ENCODE assay signal across 8 mouse cellular contexts in genomic region chr19:7196741-7197270, GRCm38 (mm10). TPM values are rescaled to one million over a fixed set of nuclear protein-coding genes. Genes with fewer than 3 reads are reported as not detected.
A peak's percentile ranks its signal among the peaks of the same experiment; 100 is the strongest.
DNase-seq lines count a peak whose midpoint lies in the region; ATAC-seq and TF ChIP-seq lines count a peak whose summit lies in the region.

No protein-coding gene starts in this region.

- H3K4me2 ChIP-seq in hindbrain, embryonic 15.5 days: no peak overlapping the region
- H3K4me2 ChIP-seq in liver, embryonic 11.5 days: no peak overlapping the region
- H3K4me2 ChIP-seq in neural tube, embryonic 13.5 days: no peak overlapping the region

- peak overlapping the region; percentile 46 for H3K4me3 ChIP-seq in E14TG2a.4 (replicated peaks; ENCODE audit: low read length)
- H3K4me3 ChIP-seq in hindbrain, embryonic 15.5 days: no peak overlapping the region
- no peak overlapping the region for H3K4me3 ChIP-seq in liver, embryonic 11.5 days (ENCODE audit: low read depth, low read length)
- no peak overlapping the region for H3K4me3 ChIP-seq in neural tube, embryonic 13.5 days

- no peak overlapping the region for H3K9ac ChIP-seq in hindbrain, embryonic 15.5 days
- H3K9ac ChIP-seq in liver, embryonic 11.5 days (ENCODE audit: low read depth, low read length): no peak overlapping the region
- H3K9ac ChIP-seq in neural tube, embryonic 13.5 days: no peak overlapping the region

- WGBS in hindbrain, embryonic 15.5 days: 13% methylated on average over 17 of the region's 17 CpGs
- WGBS in liver, embryonic 11.5 days: 32% methylated on average over 17 of the region's 17 CpGs
- WGBS in neural tube, embryonic 13.5 days: 13% methylated on average over 17 of the region's 17 CpGs

- 0 out of 2 replicates have a peak, but pooled peaks have one; percentile 15 for ATAC-seq in hindbrain, embryonic 15.5 days (ENCODE audit: low FRiP score, low read depth)
- peak; percentile 45; the same call in 1 of the 2 replicates for ATAC-seq in liver, embryonic 11.5 days (replicated peaks; ENCODE audit: low FRiP score)
- peak; percentile 21; the same call in 1 of the 2 replicates for ATAC-seq in neural tube, embryonic 13.5 days (ENCODE audit: low read depth)
- ATAC-seq in erythroblast, adult 5-6 weeks (replicated peaks; ENCODE audit: low FRiP score, poor library complexity, severe bottlenecking): no peak
- ATAC-seq in cerebellum, adult (ENCODE audit: insufficient number of reproducible peaks, low FRiP score, low TSS enrichment): no peak

- no peaks in the 10 kb centered on the region for H3K9me3 ChIP-seq in E14TG2a.4 (ENCODE audit: low read length)
- no peaks in the 10 kb centered on the region for H3K9me3 ChIP-seq in hindbrain, embryonic 15.5 days
- no peaks in the 10 kb centered on the region for H3K9me3 ChIP-seq in liver, embryonic 11.5 days (ENCODE audit: control insufficient read depth, low read length)
- no peaks in the 10 kb centered on the region for H3K9me3 ChIP-seq in neural tube, embryonic 13.5 days

- DNase-seq in adrenal gland, postnatal 25 days: peak; percentile 55
- peak; percentile 52 for DNase-seq in liver, embryonic 11.5 days (ENCODE audit: low spot score)
- no peak for DNase-seq in cerebellum, postnatal 4 days (ENCODE audit: low spot score in 2 of 2)

- no peak overlapping the region for H3K27ac ChIP-seq in hindbrain, embryonic 15.5 days (replicated peaks)
- H3K27ac ChIP-seq in liver, embryonic 11.5 days (ENCODE audit: low read depth, low read length): no peak overlapping the region
- no peak overlapping the region for H3K27ac ChIP-seq in neural tube, embryonic 13.5 days (replicated peaks)

- TF ChIP-seq CTCF in E14TG2a.4 (conservative IDR thresholded peaks at IDR 0.05; ENCODE audit: low read length): no peak

- peaks cover 61% of the 10 kb centered on the region for H3K4me1 ChIP-seq in E14TG2a.4 (replicated peaks; ENCODE audit: low read depth, low read length)
- peaks cover 18% of the 10 kb centered on the region; the same call in 1 of the 2 replicates for H3K4me1 ChIP-seq in hindbrain, embryonic 15.5 days (replicated peaks)
- H3K4me1 ChIP-seq in liver, embryonic 11.5 days (replicated peaks; ENCODE audit: control insufficient read depth, insufficient read depth, low read length): peaks cover 25% of the 10 kb centered on the region
- H3K4me1 ChIP-seq in neural tube, embryonic 13.5 days (replicated peaks): peaks cover 34% of the 10 kb centered on the region

- peaks cover 49% of the 10 kb centered on the region for H3K36me3 ChIP-seq in E14TG2a.4 (ENCODE audit: insufficient read depth, low read length)
- peaks cover 26% of the 10 kb centered on the region for H3K36me3 ChIP-seq in hindbrain, embryonic 15.5 days
- peaks cover 32% of the 10 kb centered on the region for H3K36me3 ChIP-seq in liver, embryonic 11.5 days (ENCODE audit: control insufficient read depth, insufficient read depth, low read length)
- H3K36me3 ChIP-seq in neural tube, embryonic 13.5 days: peaks cover 48% of the 10 kb centered on the region

- H3K27me3 ChIP-seq in E14TG2a.4 (ENCODE audit: insufficient read depth, low read length): peaks cover 10% of the 10 kb centered on the region
- no peaks in the 10 kb centered on the region; the same call in 1 of the 2 replicates for H3K27me3 ChIP-seq in hindbrain, embryonic 15.5 days
- no peaks in the 10 kb centered on the region for H3K27me3 ChIP-seq in liver, embryonic 11.5 days (replicated peaks; ENCODE audit: control insufficient read depth, insufficient read depth, low read length)
- peaks cover 33% of the 10 kb centered on the region for H3K27me3 ChIP-seq in neural tube, embryonic 13.5 days

RNA-seq across cellular contexts. Expression of gene Otub1, which starts 9.3 kb away (rescaled TPM):
- total RNA-seq in adrenal gland, postnatal 25 days (2021): 102 and 132 TPM in 2 replicates
- polyA plus RNA-seq in hindbrain, embryonic 15.5 days (2015; fragmentation: Nextera tagmentation; extraction: Ambion mirVana): 233 and 239 TPM in 2 replicates
- polyA plus RNA-seq in liver, embryonic 11.5 days (2014; fragmentation: Nextera tagmentation; extraction: Ambion mirVana): 139 and 140 TPM in 2 replicates
- 227 and 243 TPM in 2 replicates for polyA plus RNA-seq in neural tube, embryonic 13.5 days (2015; fragmentation: Nextera tagmentation; extraction: Ambion mirVana)
- 17.3 TPM in 2 replicates for total RNA-seq in erythroblast, adult 5-6 weeks (2015; ENCODE audit: low replicate concordance)
- total RNA-seq in erythroblast, adult 5-6 weeks (2017; ENCODE audit: low replicate concordance): 15.5 and 23.1 TPM in 2 replicates

RNA-seq across cellular contexts. Expression of gene Cox8a, which starts 20.6 kb away (rescaled TPM):
- 781 and 926 TPM in 2 replicates for total RNA-seq in adrenal gland, postnatal 25 days (2021)
- polyA plus RNA-seq in hindbrain, embryonic 15.5 days (2015; fragmentation: Nextera tagmentation; extraction: Ambion mirVana): 1,050 and 1,125 TPM in 2 replicates
- polyA plus RNA-seq in liver, embryonic 11.5 days (2014; fragmentation: Nextera tagmentation; extraction: Ambion mirVana): 1,017 and 1,108 TPM in 2 replicates
- 918 and 1,011 TPM in 2 replicates for polyA plus RNA-seq in neural tube, embryonic 13.5 days (2015; fragmentation: Nextera tagmentation; extraction: Ambion mirVana)
- 177 and 188 TPM in 2 replicates for total RNA-seq in erythroblast, adult 5-6 weeks (2015; ENCODE audit: low replicate concordance)
- total RNA-seq in erythroblast, adult 5-6 weeks (2017; ENCODE audit: low replicate concordance): 51.3 and 166 TPM in 2 replicates

RNA-seq across cellular contexts. Expression of gene Naa40, which starts 44.2 kb away (rescaled TPM):
- total RNA-seq in adrenal gland, postnatal 25 days (2021): 33.1 and 34.2 TPM in 2 replicates
- polyA plus RNA-seq in hindbrain, embryonic 15.5 days (2015; fragmentation: Nextera tagmentation; extraction: Ambion mirVana): 62.2 and 66.2 TPM in 2 replicates
- 70.7 and 76.0 TPM in 2 replicates for polyA plus RNA-seq in liver, embryonic 11.5 days (2014; fragmentation: Nextera tagmentation; extraction: Ambion mirVana)
- 58.1 TPM in 2 replicates for polyA plus RNA-seq in neural tube, embryonic 13.5 days (2015; fragmentation: Nextera tagmentation; extraction: Ambion mirVana)
- total RNA-seq in erythroblast, adult 5-6 weeks (2015; ENCODE audit: low replicate concordance): 12.5 and 20.1 TPM in 2 replicates
- total RNA-seq in erythroblast, adult 5-6 weeks (2017; ENCODE audit: low replicate concordance): 14.5 and 15.1 TPM in 2 replicates

Comparison
In these comparisons a context has a peak if more than half of its experiments do, and no peak if none do; other contexts are left out.
1. DNase-seq: peak in adrenal gland, postnatal 25 days (single experiment) and liver, embryonic 11.5 days (single experiment); none in cerebellum, postnatal 4 days (0 of 2).
2. ATAC-seq: peak in hindbrain, embryonic 15.5 days (single experiment), liver, embryonic 11.5 days (single experiment) and neural tube, embryonic 13.5 days (single experiment); none in erythroblast, adult 5-6 weeks (single experiment) and cerebellum, adult (single experiment).